Comparison of ENCODE assay signal across 15 mouse cellular contexts in genomic region chr11:66609733-66610132, GRCm38 (mm10).
DNase-seq lines count a peak whose midpoint lies in the region; ATAC-seq lines count a peak whose summit lies in the region.
"Had no signal": no experiment of that assay in that cellular context is flagged by ENCODE, and none has a peak within 500 bp of the region (broad histone marks: within the 10 kb centered on the region; RNA-seq: fewer than 3 reads in every experiment).

No protein-coding gene starts in this region.

- ATAC-seq in erythroblast, adult 5-6 weeks (replicated peaks; ENCODE audit: low FRiP score, poor library complexity, severe bottlenecking): no peak
- ATAC-seq: forebrain, embryonic 15.5 days; forebrain, postnatal 0 days had no signal

- DNase-seq in right cerebral cortex, adult 18-20 months: peak; percentile 10
- DNase-seq in right cerebral cortex, postnatal 25 days: no peak
- peak; percentile 65 for DNase-seq in brain, adult 2 months (ENCODE audit: low read depth, low spot score)
- peak; percentile 31 for DNase-seq in telencephalon, adult 2 months (ENCODE audit: low read depth, low spot score)
- DNase-seq: adrenal gland, adult 2 months; adrenal gland, postnatal 10 days; adrenal gland, postnatal 25 days; cerebellum, adult 11-12 months; cerebellum, adult 2 months; cerebellum, adult 9-10 months; cerebellum, postnatal 10 days; cerebellum, postnatal 25 days; forebrain, postnatal 0 days had no signal
